Mouse (Mus musculus) hindbrain, embryonic 11.5 days (tissue): ENCODE results near the gene Atp5c1. TPM values are rescaled to one million over a fixed set of nuclear protein-coding genes. Genes with fewer than 3 reads are reported as not detected.
A peak's percentile ranks its signal among the peaks of the same experiment; 100 is the strongest.

ENCODE experiments used
- ATAC-seq: fragments of 200-750 bp; cut with Nextera tagmentation; 2 replicates; pipeline ENCODE4 v1.8.0; 2017; ENCODE audit warnings: mild to moderate bottlenecking, moderate TSS enrichment, moderate library complexity; ENCODE audit not compliant: low FRiP score
- DNase-seq: peaks from one replicate; pipeline ENCODE4 v3.0.0-alpha.2; 2015; ENCODE audit warnings: low spot score
- H3K27ac ChIP-seq: fragments of 300-500 bp; sonication (generic); 2 replicates; pipeline ENCODE4 v1.5.1; 2014; ENCODE audit warnings: mild to moderate bottlenecking, low read depth, low read length
- H3K27me3 ChIP-seq: fragments of 300-500 bp; sonication (generic); 2 replicates; pipeline ENCODE4 v1.6.1; 2014; ENCODE audit warnings: mild to moderate bottlenecking, low read length, moderate library complexity, mixed read lengths; ENCODE audit not compliant: control insufficient read depth, insufficient read depth
- H3K36me3 ChIP-seq: fragments of 300-500 bp; sonication (generic); 2 replicates; pipeline ENCODE4 v1.6.1; 2014; ENCODE audit warnings: mild to moderate bottlenecking, low read length, moderate library complexity, mixed read lengths; ENCODE audit not compliant: control insufficient read depth, insufficient read depth
- H3K4me1 ChIP-seq: fragments of 300-500 bp; sonication (generic); replicated peaks from 2 replicates; pipeline ENCODE4 v1.6.1; 2014; ENCODE audit warnings: low read length, mixed read lengths; ENCODE audit not compliant: control insufficient read depth, insufficient read depth
- H3K4me2 ChIP-seq: fragments of 300-500 bp; sonication (generic); replicated peaks from 2 replicates; pipeline ENCODE4 v1.6.1; 2014; ENCODE audit warnings: mild to moderate bottlenecking, low read depth, low read length
- H3K4me3 ChIP-seq: fragments of 300-500 bp; sonication (generic); 2 replicates; pipeline ENCODE4 v1.5.1; 2014; ENCODE audit warnings: low read depth, low read length
- H3K9ac ChIP-seq: fragments of 300-500 bp; sonication (generic); 2 replicates; pipeline ENCODE4 v1.6.1; 2014; ENCODE audit warnings: low read depth, low read length
- H3K9me3 ChIP-seq: fragments of 300-500 bp; sonication (generic); 2 replicates; pipeline ENCODE4 v1.6.1; 2016; ENCODE audit warnings: low read length; ENCODE audit not compliant: control insufficient read depth
- WGBS: fragments of 180-500 bp; shearing (Covaris S2); extraction: QIAGEN DNeasy Blood & Tissue Kit; methylation state at CpG from one replicate; pipeline ENCODE4 v1.1.7; 2014; 5-methylcytosine and 5-hydroxymethylcytosine counted together
- polyA plus RNA-seq: library from polyadenylated mRNA; unstranded; fragments of >200 nt; fragmentation: Nextera tagmentation; extraction: Ambion mirVana; gene quantifications from 2 replicates; pipeline ENCODE4 v1.2.1, GENCODE M21; 2014

The Atp5c1 gene
- 566 and 567 TPM in 2 replicates for polyA plus RNA-seq

DNA sequence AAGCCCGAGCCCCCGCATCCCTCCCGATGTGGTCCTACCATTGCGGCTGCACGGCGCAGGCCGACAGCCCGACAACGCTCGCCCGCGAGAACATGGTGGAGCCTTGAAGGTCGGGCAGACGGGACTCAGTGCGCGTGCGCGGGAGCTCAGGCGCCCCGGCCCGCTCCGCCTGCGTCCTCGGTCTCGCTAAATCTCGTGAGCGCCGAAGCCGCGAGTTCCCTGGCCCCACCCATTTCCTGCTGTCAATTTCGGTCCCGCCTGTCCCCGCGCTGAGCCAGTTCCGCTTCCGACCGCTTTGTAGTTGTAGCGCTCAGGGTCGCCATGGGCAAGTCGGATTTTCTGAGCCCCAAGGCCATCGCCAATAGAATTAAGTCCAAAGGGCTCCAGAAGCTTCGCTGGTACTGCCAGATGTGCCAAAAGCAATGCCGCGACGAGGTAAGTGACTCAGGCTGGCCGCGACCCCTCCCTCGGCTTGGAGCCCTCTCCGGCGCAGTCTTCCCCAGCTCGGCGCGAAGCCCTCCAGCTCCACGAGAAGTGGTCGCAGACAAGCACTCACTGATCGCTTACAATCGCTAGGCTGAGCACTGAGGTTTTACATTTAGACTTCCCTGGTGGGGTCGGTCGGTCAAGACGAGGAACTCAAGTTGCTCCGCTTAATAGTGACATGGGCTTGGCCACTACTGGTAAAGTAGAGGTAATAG, at the start of gene Atp5c1, which contains the start of gene Kin:
Atp5c1 (minus strand) TSS at position 201 of the 701 bp plus-strand sequence.
Kin (plus strand) TSS at position 284 of the 701 bp plus-strand sequence.
- H3K9ac ChIP-seq, result peak within 1 kb of the TSS; percentile 95
- under 1% methylated on average over 61 of the region's 61 CpGs for WGBS
- peak; percentile 97 for ATAC-seq

GRCm38 (mm10) chr2:10128571-10128970, 48.3 kb upstream of the Atp5c1 start:
- Histone ChIP-seq H3K9me3 (no peaks in the 10 kb centered on the region), H3K9ac (no peak overlapping the region), H3K4me2 (no peak overlapping the region), H3K4me1 (no peaks in the 10 kb centered on the region), H3K36me3 (no peaks in the 10 kb centered on the region), H3K27me3 (no peaks in the 10 kb centered on the region), H3K27ac (no peak overlapping the region), H3K4me3 (no peak overlapping the region)
- ATAC-seq (no peak), DNase-seq (no peak)
- WGBS, result 90% methylated on average over 4 of the region's 4 CpGs

More for the DNA sequence above, at the start of gene Atp5c1, which contains the start of gene Kin:
- H3K27ac ChIP-seq, result peak within 1 kb of the TSS; percentile 87
- peak within 1 kb of the TSS; percentile 85 for H3K4me3 ChIP-seq
- no peaks in the 10 kb centered on the region for H3K27me3 ChIP-seq
- 0 out of 2 replicates have a peak, but pooled peaks cover 3% of the 10 kb centered on the region for H3K4me1 ChIP-seq
- peak within 1 kb of the TSS; percentile 54 for H3K4me2 ChIP-seq
- H3K36me3 ChIP-seq, result no peaks in the 10 kb centered on the region
- H3K9me3 ChIP-seq, result no peaks in the 10 kb centered on the region
- peak; percentile 99 for DNase-seq

GRCm38 (mm10) chr2:10127471-10127870, 47.2 kb upstream of the Atp5c1 start:
- no peaks in the 10 kb centered on the region for H3K36me3 ChIP-seq
- DNase-seq (no peak), ATAC-seq (no peak)
- no peaks in the 10 kb centered on the region for H3K4me1 ChIP-seq
- no peaks in the 10 kb centered on the region for H3K27me3 ChIP-seq
- no peaks in the 10 kb centered on the region for H3K9me3 ChIP-seq
- H3K9ac ChIP-seq, result no peak overlapping the region
- no peak overlapping the region for H3K4me3 ChIP-seq
- H3K4me2 ChIP-seq, result no peak overlapping the region
- H3K27ac ChIP-seq, result no peak overlapping the region
- WGBS, result 96% methylated on average over 5 of the region's 5 CpGs

DNA sequence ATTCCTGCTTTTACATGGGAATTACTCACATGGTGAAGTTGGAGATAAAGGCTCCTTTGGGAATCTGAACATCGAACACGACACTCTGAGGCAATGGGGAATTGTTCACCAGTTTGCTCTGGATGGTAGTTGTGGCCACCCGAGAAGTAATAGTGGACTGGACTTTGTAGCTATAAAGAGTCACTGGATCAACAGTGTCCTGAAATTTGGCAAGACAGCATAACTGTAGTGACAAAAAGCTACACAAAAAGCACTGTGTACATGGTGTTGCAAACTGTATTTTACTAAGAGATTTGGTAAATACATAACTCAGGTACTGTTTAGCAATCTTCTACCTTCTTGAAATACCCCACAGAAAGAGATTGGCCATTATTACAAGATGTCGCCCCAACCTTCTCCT, 45.8 kb upstream of the Atp5c1 start:
- 95% methylated on average over 4 of the region's 4 CpGs for WGBS
- no peak overlapping the region for H3K4me3 ChIP-seq

GRCm38 (mm10) chr2:10121826-10122225, 41.5 kb upstream of the Atp5c1 start:
- ATAC-seq (no peak), DNase-seq (no peak)
- Histone ChIP-seq H3K4me1 (no peaks in the 10 kb centered on the region), H3K4me2 (no peak overlapping the region), H3K27ac (no peak overlapping the region), H3K27me3 (no peaks in the 10 kb centered on the region), H3K36me3 (no peaks in the 10 kb centered on the region), H3K9ac (no peak overlapping the region), H3K4me3 (no peak overlapping the region), H3K9me3 (no peaks in the 10 kb centered on the region)
- WGBS, result 70% methylated on average over 3 of the region's 3 CpGs

More for the DNA sequence above, 45.8 kb upstream of the Atp5c1 start:
- no peak overlapping the region for H3K4me2 ChIP-seq
- H3K9ac ChIP-seq, result no peak overlapping the region
- DNase-seq, result no peak
- no peak for ATAC-seq
- no peaks in the 10 kb centered on the region for H3K27me3 ChIP-seq
- H3K36me3 ChIP-seq, result no peaks in the 10 kb centered on the region
- no peaks in the 10 kb centered on the region for H3K9me3 ChIP-seq
- H3K27ac ChIP-seq, result no peak overlapping the region
- H3K4me1 ChIP-seq, result no peaks in the 10 kb centered on the region

GRCm38 (mm10) chr2:10119276-10119675, 39.0 kb upstream of the Atp5c1 start:
- Histone ChIP-seq H3K36me3 (no peaks in the 10 kb centered on the region), H3K4me1 (no peaks in the 10 kb centered on the region), H3K4me2 (no peak overlapping the region), H3K9ac (no peak overlapping the region), H3K27ac (no peak overlapping the region), H3K9me3 (no peaks in the 10 kb centered on the region), H3K27me3 (no peaks in the 10 kb centered on the region), H3K4me3 (no peak overlapping the region)
- DNase-seq, result no peak
- WGBS, result 90% methylated on average over 8 of the region's 8 CpGs
- ATAC-seq, result no peak

DNA sequence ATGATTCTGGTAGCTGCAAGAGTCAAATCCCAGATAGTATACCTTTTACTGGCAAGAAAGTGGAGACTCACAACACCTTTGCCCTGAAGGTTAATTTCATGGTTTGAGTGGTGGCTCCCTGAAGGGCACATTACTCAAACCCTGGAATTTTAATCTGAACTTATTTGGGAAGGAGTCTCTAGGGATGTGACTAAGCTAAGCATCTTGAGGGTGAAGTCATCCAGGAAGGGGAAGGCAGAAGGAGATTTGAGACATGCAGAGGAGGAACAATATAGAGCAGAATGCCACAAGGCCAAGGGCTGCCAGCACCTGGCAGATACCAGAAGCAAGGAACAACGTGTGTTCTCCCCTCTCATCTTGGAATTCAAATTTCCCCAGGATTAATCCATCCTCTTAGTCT, 38.4 kb upstream of the Atp5c1 start:
- H3K27me3 ChIP-seq, result no peaks in the 10 kb centered on the region

GRCm38 (mm10) chr2:10108535-10109189, 28.4 kb upstream of the Atp5c1 start:
- Histone ChIP-seq H3K9me3 (no peaks in the 10 kb centered on the region), H3K4me3 (no peak overlapping the region), H3K4me2 (no peak overlapping the region), H3K27me3 (no peaks in the 10 kb centered on the region), H3K36me3 (no peaks in the 10 kb centered on the region), H3K9ac (no peak overlapping the region), H3K4me1 (no peaks in the 10 kb centered on the region), H3K27ac (no peak overlapping the region)
- DNase-seq, result no peak
- ATAC-seq, result no peak
- WGBS, result 77% methylated on average over 6 of the region's 6 CpGs

More for the DNA sequence above, 38.4 kb upstream of the Atp5c1 start:
- DNase-seq (no peak), ATAC-seq (no peak)
- H3K4me3 ChIP-seq, result no peak overlapping the region
- H3K27ac ChIP-seq, result no peak overlapping the region
- no peak overlapping the region for H3K4me2 ChIP-seq
- no peak overlapping the region for H3K9ac ChIP-seq
- H3K36me3 ChIP-seq, result no peaks in the 10 kb centered on the region
- H3K4me1 ChIP-seq, result no peaks in the 10 kb centered on the region
- no peaks in the 10 kb centered on the region for H3K9me3 ChIP-seq
- 67% methylated on average over 1 of the region's 1 CpGs for WGBS
